Mouse (Mus musculus) embryonic facial prominence, embryonic 14.5 days (tissue): ENCODE measurements around the gene Tubgcp6. TPM values are rescaled to one million over a fixed set of nuclear protein-coding genes. Genes with fewer than 3 reads are reported as not detected.

ENCODE experiments used
- ATAC-seq: fragments of 200-750 bp; cut with Nextera tagmentation; 2 replicates; pipeline ENCODE4 v1.8.0; 2017; ENCODE audit warnings: low read depth, moderate number of reproducible peaks, moderate TSS enrichment
- DNase-seq: peaks from one replicate; pipeline ENCODE4 v3.0.0-alpha.2; 2015; ENCODE audit warnings: low spot score
- H3K27ac ChIP-seq: fragments of 300-500 bp; sonication (generic); replicated peaks from 2 replicates; pipeline ENCODE4 v1.5.1; 2014; ENCODE audit warnings: low read depth, mild to moderate bottlenecking, low read length, moderate library complexity
- H3K27me3 ChIP-seq: fragments of 300-500 bp; sonication (generic); replicated peaks from 2 replicates; pipeline ENCODE4 v1.6.1; 2014; ENCODE audit warnings: low read length; ENCODE audit not compliant: control insufficient read depth, insufficient read depth
- H3K36me3 ChIP-seq: fragments of 300-500 bp; sonication (generic); 2 replicates; pipeline ENCODE4 v1.6.1; 2014; ENCODE audit warnings: low read length, mixed read lengths; ENCODE audit not compliant: control insufficient read depth, insufficient read depth
- H3K4me1 ChIP-seq: fragments of 300-500 bp; sonication (generic); 2 replicates; pipeline ENCODE4 v1.6.1; 2014; ENCODE audit warnings: antibody characterized with exemption, low read length; ENCODE audit not compliant: control insufficient read depth, insufficient read depth
- H3K4me2 ChIP-seq: fragments of 300-500 bp; sonication (generic); 2 replicates; pipeline ENCODE4 v1.6.1; 2014; ENCODE audit warnings: low read depth, mild to moderate bottlenecking, low read length, moderate library complexity, mixed read lengths
- H3K4me3 ChIP-seq: fragments of 300-500 bp; sonication (generic); 2 replicates; pipeline ENCODE4 v1.5.1; 2014; ENCODE audit warnings: low read depth, mild to moderate bottlenecking, low read length
- H3K9ac ChIP-seq: fragments of 300-500 bp; sonication (generic); 2 replicates; pipeline ENCODE4 v1.6.1; 2014; ENCODE audit warnings: low read depth, mild to moderate bottlenecking, low read length, moderate library complexity, mixed read lengths
- H3K9me3 ChIP-seq: fragments of 300-500 bp; sonication (generic); 2 replicates; pipeline ENCODE4 v1.6.1; 2016; ENCODE audit warnings: low read length; ENCODE audit not compliant: control insufficient read depth
- WGBS: fragments of 180-500 bp; shearing (Covaris S2); extraction: QIAGEN DNeasy Blood & Tissue Kit; methylation state at CpG from one replicate; pipeline ENCODE4 v1.1.7; 2014; 5-methylcytosine and 5-hydroxymethylcytosine counted together
- polyA plus RNA-seq: library from polyadenylated mRNA; unstranded; fragments of >200 nt; fragmentation: Nextera tagmentation; extraction: Ambion mirVana; gene quantifications from 2 replicates; pipeline ENCODE4 v1.2.1, GENCODE M21; 2014

The Tubgcp6 gene
- polyA plus RNA-seq, 1 experiment from 2014 or later = 13.9 TPM

GRCm38 (mm10) chr15:89158516-89158915, 35.6 kb upstream of the Tubgcp6 start:
- WGBS = 94% methylated on average over 16 of the region's 16 CpGs

GRCm38 (mm10) chr15:89157954-89158353, 35.0 kb upstream of the Tubgcp6 start:
- peak; percentile 80 for DNase-seq
- Histone ChIP-seq H3K9ac (no peak overlapping the region), H3K4me2 (no peak overlapping the region), H3K4me1 (no peaks in the 10 kb centered on the region), H3K36me3 (peaks cover 97% of the 10 kb centered on the region), H3K27me3 (no peaks in the 10 kb centered on the region), H3K9me3 (no peaks in the 10 kb centered on the region), H3K4me3 (no peak overlapping the region), H3K27ac (no peak overlapping the region)
- ATAC-seq = no peak
- WGBS = 68% methylated on average over 7 of the region's 7 CpGs

More at GRCm38 (mm10) chr15:89158516-89158915, 35.6 kb upstream of the Tubgcp6 start:
- Histone ChIP-seq H3K27me3 (no peaks in the 10 kb centered on the region), H3K27ac (no peak overlapping the region), H3K9me3 (no peaks in the 10 kb centered on the region), H3K4me3 (no peak overlapping the region), H3K4me2 (no peak overlapping the region), H3K36me3 (peaks cover 100% of the 10 kb centered on the region), H3K9ac (no peak overlapping the region), H3K4me1 (no peaks in the 10 kb centered on the region)
- no peak for ATAC-seq
- DNase-seq = no peak

DNA sequence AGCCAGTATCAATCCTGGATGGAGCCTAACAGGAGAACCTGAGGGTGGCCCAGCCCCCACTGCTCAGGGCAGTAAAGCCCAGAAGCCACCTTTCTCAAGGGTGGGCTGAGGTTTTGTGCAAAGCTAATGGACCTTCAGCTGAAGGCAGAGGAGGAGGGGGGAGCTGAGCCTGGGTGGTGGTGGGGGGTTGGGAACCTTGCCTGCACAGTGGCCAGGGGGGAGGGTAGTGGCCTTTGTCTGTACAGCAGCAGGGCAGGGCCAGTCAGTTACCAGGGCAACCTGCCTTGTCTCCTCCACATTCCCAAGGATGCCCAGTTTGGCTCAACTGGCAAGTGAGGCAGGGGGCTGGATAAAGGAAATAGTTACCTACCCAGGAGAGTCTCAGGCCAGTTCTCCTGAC, 29.4 kb upstream of the Tubgcp6 start:
- Histone ChIP-seq H3K4me2 (no peak overlapping the region), H3K4me1 (peaks cover 14% of the 10 kb centered on the region), H3K9ac (no peak overlapping the region), H3K27ac (no peak overlapping the region), H3K27me3 (peaks cover 19% of the 10 kb centered on the region), H3K36me3 (peaks cover 41% of the 10 kb centered on the region), H3K9me3 (no peaks in the 10 kb centered on the region), H3K4me3 (no peak overlapping the region)
- DNase-seq = no peak
- no peak for ATAC-seq

- peaks cover 18% of the 10 kb centered on the region for H3K36me3 ChIP-seq
- ATAC-seq (no peak), DNase-seq (peak; percentile 67)
- H3K27me3 ChIP-seq = peaks cover 36% of the 10 kb centered on the region
- H3K4me2 ChIP-seq = peak overlapping the region; percentile 95
- WGBS = 0% methylated on average over 11 of the region's 13 CpGs
- peaks cover 20% of the 10 kb centered on the region for H3K4me1 ChIP-seq
- H3K9ac ChIP-seq = peak overlapping the region; percentile 74; the same call in 1 of the 2 replicates
- H3K4me3 ChIP-seq = peak overlapping the region; percentile 70
- H3K27ac ChIP-seq = no peak overlapping the region; the same call in 1 of the 2 replicates
- H3K9me3 ChIP-seq = no peaks in the 10 kb centered on the region
Measured at GRCm38 (mm10) chr15:89150041-89150390, 27.1 kb upstream of the Tubgcp6 start.

DNA sequence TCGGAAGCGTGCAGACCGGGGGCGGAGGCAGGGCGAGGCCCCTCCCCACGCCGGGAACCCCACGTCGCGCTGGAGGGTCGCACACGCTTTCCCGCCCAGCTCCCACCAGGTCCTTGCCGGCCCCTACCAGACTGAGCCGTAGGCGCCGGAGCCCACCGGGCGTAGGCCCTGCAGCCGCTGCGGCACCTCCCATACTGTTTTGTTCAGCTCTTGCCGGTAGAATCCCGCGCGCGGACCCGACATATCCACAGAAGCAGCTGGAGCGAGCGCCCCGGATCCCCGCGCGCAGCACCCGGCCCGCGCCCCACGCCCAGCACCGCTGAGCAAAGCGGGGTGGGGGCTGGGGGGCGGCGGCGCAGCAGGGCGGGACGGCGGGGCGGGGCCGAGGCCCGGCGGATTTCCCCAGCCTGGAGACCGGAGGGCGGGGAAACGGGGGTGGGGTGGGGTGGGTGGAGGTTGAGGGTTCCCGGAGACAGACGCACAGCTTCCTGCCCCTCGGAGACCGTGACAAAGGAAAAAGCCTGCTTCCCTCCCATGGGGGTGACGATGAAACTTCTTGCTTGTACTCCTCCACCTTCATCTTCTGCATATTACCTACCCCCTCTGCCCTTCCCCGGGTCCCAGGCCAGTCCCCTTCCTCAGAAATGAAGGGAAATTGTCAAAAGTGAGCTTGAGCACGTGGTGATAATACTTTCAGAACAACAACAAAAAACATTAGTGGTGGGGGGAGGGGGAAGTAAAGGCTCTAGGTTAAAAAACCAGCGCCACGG, 26.5 kb upstream of the Tubgcp6 start, which contains the start of gene Mapk11:
TSS of gene Mapk11 (minus strand) at position 358 of the 770 bp plus-strand sequence.
- peak; percentile 63 for DNase-seq
- Histone ChIP-seq H3K9me3 (no peaks in the 10 kb centered on the region), H3K4me3 (peak within 1 kb of the TSS; percentile 70), H3K27me3 (peaks cover 36% of the 10 kb centered on the region), H3K27ac (peak within 1 kb of the TSS; percentile 39; the same call in 1 of the 2 replicates), H3K9ac (peak within 1 kb of the TSS; percentile 74), H3K4me1 (peaks cover 20% of the 10 kb centered on the region), H3K4me2 (peak within 1 kb of the TSS; percentile 95), H3K36me3 (peaks cover 12% of the 10 kb centered on the region)
- ATAC-seq = peak; percentile 62
- under 1% methylated on average over 35 of the region's 61 CpGs for WGBS

GRCm38 (mm10) chr15:89148496-89149270, 25.8 kb upstream of the Tubgcp6 start:
- Histone ChIP-seq H3K9ac (peak overlapping the region; percentile 74), H3K4me3 (peak overlapping the region; percentile 70), H3K36me3 (peaks cover 4% of the 10 kb centered on the region; the same call in 1 of the 2 replicates), H3K27ac (0 out of 2 replicates have a peak overlapping the region, but pooled peaks have one; percentile 39), H3K4me1 (peaks cover 20% of the 10 kb centered on the region), H3K4me2 (peak overlapping the region; percentile 95), H3K27me3 (peaks cover 36% of the 10 kb centered on the region), H3K9me3 (no peaks in the 10 kb centered on the region)
- no peak for ATAC-seq
- 8% methylated on average over 23 of the region's 25 CpGs for WGBS
- DNase-seq = no peak

DNA sequence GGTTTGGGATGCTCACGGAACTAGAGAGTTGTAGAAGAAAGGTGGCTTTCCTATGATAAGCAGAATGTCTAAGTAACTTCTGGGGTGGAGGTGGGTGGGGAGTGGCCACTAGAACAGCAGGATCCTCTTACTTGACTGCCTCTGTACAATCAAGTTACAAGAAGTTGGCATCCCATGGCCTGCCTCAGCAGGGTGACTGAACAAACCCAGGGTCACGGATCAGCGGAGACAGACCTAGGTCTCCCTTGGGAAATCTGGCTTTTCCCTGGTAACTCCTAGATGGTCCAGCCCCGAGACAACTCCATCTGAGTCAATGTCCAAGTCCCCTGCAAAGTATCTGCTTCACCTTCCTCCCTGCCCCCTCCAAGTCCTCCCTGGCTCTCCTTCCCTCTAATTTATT, 25.0 kb upstream of the Tubgcp6 start:
- Histone ChIP-seq H3K27me3 (peaks cover 37% of the 10 kb centered on the region), H3K4me1 (peaks cover 20% of the 10 kb centered on the region), H3K9me3 (no peaks in the 10 kb centered on the region), H3K27ac (no peak overlapping the region), H3K9ac (no peak overlapping the region), H3K4me3 (peak overlapping the region; percentile 70), H3K36me3 (no peaks in the 10 kb centered on the region), H3K4me2 (peak overlapping the region; percentile 95)
- DNase-seq (no peak), ATAC-seq (no peak)
- 63% methylated on average over 4 of the region's 4 CpGs for WGBS

GRCm38 (mm10) chr15:89147456-89147855, 24.5 kb upstream of the Tubgcp6 start:
- Histone ChIP-seq H3K4me2 (peak overlapping the region; percentile 95), H3K4me3 (peak overlapping the region; percentile 30), H3K4me1 (peaks cover 20% of the 10 kb centered on the region), H3K9ac (no peak overlapping the region), H3K36me3 (no peaks in the 10 kb centered on the region), H3K27me3 (peaks cover 40% of the 10 kb centered on the region), H3K9me3 (no peaks in the 10 kb centered on the region), H3K27ac (no peak overlapping the region)
- WGBS = 20% methylated on average over 10 of the region's 10 CpGs
- DNase-seq = no peak
- ATAC-seq = no peak
